Mouse (Mus musculus) frontal cortex, adult 2 months (tissue): ENCODE measurements at regions not wholly inside any gene's neighbourhood (a gene's known extent, or its start where the extent isn't known, plus 50 kb on each side); places are given as distances from the start of the nearest gene placed in this dataset.
"Not testable (repeated sequence)": the region's sequence is repeated elsewhere in the genome, so short reads cannot be mapped to it uniquely, and the experiment has no call there.

Experiments used
- DNase-seq, 2 experiments: peaks; one replicate each; pipeline ENCODE4 v3.0.0; 2022; ENCODE audit warnings: low spot score in 1 of 2; ENCODE audit errors: extremely low spot score in 1 of 2

DNA sequence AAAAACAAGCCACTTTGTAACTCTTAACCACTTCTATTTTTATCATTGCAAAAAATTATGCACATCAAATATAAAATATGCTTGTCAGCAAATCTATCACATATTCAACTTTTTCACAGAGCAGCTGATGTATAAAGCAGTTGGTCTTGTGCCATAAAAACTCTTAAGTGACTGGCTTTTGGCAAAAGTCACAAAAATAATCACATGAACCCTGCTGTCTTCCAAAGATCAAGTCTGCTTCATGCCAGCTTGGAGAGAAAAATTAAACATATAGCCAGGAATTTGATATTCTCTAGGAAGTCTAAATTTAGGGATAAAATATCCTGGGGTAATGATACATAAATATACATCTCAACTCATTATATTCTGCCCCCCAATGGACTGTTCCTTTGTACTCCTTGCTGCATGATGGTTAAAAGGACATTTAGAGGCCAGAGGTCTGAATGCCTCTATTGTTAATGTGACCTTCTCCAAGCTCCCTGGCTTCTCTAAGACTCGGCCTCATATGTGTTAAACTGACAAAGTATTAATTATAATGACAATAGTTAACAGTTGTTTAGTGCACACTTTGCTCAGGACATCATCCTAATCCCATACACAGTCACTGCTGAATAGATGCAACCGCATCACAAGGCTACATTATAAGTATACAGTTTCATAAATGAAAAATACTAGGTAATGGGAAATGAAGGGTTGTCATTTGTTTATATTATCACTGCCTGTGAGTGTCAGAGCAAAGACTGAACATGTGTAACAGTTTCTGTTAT is 422.9 kb upstream of the Hs3st1 start:
- DNase-seq: no peak

DNA sequence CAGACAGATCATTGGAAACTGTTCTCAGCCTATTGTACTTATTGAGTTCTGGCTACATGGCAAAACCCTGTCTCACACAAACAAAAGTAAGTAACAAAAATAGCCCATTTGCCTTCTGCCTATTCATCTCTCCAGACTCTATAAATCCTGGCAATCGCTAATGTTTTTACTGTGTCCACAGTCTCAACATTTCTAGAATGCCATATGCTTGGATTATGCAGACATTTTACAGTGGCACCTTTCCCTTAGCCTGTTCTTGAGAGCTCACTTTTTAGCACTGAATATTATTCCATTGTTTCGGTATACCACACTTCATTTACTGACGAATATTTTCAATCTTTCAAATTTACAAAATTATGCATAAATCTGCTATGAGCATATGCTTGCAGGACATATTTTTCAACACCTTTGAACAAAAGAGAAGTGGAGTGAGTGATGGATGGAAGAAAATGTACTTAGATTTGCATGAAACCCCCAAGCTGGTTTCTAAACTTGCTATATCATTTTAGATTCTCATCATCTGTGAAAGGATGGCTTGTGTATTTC is 381.5 kb upstream of the Hs3st1 start:
- DNase-seq: no peak

DNA sequence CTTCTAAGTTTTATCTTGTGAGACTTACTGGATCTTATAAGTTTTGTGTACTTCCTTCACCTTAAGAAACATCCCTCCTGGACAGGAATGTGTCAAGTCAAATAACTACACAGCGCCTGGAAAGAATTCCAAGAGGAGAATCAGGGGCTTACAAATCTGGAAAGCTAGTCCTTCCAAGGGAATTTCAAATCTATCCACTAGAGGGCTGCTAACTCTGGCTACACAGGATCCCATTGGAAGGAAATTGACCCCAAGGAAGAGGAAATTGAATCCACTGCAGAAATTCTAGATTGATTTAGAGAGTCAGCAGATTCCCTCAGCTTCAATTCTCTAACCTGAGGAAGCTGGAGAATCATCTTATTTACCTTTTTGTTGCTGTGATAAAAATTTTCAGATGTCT is 369.1 kb upstream of the Hs3st1 start:
- peak in 1 of 2 experiments; percentile 28 for DNase-seq

DNA sequence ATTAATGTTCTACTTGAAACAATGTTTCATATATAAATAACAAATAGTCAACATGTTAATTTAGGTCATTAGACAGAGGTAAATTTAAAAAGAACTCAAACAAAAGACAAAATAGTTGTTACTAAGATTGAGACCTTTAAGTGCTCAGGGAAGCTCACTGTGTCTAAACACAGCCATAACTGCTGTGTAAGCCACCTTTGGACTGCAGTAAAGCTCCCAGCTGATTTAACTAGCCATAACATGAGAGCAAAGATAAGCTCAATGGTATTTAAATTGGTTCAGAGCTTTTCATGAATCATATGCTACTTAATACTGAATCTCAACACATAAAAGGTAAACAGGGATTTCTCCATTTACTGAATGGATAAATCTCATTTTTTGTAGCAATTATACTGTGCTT is 361.6 kb upstream of the Hs3st1 start:
- no peak for DNase-seq

DNA sequence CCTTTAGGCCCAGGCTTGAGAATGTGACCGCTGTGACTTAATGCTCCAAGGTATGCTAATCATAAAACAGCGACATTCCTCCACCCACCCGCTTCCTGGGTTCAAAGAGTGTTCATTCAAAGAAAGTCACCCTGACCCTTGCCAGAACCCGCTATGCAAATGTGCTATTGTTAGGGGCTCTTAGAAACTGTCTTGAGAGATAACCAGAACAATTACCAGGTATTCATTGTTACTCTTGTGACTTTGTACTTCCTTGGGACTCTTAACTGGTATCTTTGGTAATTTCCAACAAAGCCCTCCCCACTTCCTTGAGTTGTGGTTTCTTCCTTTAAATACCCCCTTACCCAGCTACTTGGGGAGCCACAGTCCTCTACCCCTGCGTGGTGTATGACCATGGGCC is 334.3 kb upstream of the Hs3st1 start:
- DNase-seq: not testable (repeated sequence)

DNA sequence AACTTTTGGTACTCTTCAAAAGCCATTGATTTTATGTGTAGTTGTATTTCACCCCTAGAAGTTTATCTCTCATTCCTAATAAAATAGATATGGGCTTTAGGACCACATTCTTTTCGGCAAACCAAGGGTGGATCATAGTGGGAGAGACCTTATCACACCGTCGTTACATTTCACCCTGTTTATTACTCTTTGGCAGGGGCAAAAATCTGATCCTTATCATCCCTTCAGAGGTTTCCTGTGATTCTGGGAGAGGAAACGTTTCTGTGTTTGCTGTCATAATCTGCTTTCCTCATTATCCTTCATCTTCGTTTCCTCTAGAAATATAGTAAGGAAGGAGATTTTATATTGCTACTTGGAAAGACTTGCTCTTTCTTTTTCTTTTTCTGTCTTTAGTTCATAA is 290.0 kb upstream of the Hs3st1 start:
- DNase-seq: no peak

DNA sequence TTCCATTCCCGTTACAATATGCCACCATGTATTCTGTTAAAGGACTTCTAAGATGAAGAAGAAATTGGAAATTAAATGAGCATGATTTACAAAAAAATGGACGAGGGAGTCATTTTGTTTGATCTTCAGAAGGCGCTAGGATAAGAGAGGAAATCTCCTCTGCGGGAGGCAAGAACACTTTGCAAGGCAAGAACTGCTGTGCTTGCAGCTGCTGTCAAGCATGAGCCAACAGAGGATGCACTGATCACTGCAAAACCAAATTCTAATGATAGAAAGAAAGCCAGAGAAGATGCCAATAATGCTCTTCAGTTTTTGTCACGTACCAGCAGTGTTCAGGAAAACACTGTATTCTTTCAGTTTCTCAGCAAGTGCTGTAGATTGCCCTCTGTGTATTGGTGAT is 279.2 kb upstream of the Hs3st1 start:
- no peak for DNase-seq

DNA sequence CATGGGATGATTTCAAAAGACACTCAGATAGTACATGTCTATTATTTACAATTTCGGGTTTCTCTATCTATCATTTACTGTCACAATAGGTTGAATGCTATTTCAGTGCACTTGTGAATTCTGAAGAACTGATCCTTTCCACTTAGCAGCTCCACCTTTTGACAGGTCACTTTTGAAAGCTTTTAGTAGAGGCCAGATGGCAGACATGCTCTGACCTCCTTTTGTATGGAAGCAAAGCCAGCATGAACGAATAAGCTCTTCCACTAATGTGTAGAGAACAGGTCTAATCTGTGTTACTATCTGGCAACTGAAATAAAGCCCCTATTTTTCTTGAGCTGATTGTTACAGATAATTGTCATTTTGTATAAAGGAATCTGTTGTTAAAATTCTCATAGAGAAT is 278.4 kb upstream of the Hs3st1 start:
- no peak for DNase-seq

DNA sequence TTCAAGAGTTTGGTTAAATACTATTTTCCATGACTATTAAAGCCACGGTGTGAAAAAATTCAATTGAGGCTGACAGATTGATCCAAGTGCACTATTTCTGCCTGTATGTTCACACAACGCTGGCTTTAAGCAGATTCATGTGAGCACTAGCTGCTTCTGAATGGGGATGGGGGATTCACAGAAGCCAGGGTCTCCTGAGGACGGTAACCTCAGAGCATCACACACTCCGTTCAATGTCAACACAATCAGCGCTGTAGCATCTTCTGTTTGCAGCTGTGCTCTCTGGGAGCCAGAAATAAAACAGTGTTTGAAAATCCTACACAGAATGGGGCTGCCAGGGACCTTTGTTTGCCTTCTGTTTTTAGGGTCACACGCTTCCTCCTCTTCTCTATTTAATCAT is 275.0 kb upstream of the Hs3st1 start:
- DNase-seq: no peak

DNA sequence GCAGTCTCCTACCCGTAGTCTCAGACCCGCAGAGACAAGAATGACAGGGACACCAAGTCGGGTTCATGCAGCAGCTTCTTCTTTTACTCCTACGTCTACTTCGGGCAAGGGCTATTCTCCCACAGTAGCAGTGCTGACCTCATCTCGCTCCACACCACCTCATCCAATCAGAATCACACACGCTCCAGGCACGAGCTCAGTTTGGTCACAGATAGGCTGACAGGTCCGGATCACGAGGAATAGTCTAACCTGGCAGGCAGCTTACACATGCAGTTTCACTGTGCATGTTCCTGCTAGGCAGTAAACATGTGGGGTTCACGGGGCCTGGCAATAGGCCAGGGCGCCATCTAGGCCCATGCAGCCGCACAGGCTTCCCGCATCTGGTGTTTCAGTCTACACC is 260.7 kb upstream of the Hs3st1 start:
- DNase-seq: no peak

DNA sequence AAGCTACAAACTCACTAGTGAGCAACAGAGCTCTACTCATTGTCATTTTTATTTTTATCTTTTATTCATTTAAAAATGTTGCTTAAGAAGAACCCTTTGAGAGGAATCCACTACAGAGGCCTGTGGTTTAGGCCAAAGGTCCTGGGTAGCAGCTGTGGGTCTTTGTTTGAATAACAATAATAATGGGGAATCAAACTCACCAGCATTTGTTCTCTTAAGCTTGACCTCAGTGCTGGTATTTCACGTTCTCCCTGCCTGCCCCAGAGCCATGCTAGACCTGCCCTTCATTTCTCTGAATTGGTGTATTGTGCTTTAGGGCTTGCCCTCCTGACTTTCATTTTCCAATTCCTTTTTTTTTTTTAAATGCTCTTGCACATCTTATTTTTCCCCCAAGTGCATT is 232.8 kb upstream of the Hs3st1 start:
- DNase-seq: no peak

DNA sequence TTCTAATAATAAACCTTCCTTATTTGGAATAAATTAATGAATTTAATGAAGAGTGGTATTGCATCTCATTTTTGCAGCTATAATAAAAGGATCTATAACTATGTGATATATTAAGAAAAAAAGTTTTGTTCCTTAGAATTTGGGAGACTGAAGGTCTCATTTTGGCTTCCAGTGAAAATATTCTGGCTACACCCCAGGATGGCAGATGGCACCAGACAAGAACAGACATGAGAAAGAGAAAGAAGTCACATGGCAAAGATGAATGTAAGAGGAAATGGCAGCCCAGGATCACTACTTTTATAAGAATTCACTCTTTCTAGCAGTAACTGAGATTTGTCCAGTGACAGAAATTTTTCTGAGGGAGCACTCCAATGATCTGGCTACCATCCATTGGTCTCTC is 209.1 kb upstream of the Hs3st1 start:
- DNase-seq: peak in 1 of 2 experiments; percentile 3

DNA sequence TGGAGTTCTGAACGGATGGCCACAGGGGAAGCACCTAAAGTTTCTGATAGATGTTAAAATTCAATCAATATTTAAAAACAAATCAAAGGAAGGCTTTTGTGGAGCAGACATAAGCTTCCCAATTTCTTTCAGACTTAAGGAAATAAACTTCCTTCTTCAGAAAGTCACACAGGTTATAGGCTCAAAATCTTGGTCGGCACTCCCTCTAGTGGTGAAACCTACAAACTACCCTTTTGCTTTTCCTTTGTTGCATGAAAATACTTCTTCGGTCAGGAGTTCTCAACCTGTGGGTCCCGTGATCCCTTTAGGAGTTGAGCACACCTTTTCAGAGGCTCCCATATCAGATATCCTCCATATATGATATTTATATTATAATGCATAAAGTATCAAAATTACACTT is 205.7 kb upstream of the Hs3st1 start:
- peak in 1 of 2 experiments; percentile 73 for DNase-seq

DNA sequence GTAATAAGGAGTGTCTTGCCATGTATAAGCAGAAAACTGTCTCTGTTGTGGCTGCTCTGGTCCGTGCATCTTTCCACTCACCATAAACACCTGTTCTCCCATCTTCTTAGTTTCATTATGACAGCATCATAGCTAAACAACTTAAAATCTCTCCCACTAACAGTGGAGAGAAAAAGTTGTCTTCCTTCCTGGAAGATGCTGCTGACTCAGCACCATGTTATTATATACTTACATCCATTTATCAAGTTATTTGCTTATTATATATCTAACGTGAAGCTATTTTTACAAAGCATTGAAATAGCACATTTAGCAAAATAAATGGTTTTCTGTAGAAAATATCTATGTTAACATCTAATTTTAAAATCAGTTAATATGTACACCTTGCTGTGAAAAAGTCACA is 180.3 kb upstream of the Hs3st1 start:
- no peak for DNase-seq

DNA sequence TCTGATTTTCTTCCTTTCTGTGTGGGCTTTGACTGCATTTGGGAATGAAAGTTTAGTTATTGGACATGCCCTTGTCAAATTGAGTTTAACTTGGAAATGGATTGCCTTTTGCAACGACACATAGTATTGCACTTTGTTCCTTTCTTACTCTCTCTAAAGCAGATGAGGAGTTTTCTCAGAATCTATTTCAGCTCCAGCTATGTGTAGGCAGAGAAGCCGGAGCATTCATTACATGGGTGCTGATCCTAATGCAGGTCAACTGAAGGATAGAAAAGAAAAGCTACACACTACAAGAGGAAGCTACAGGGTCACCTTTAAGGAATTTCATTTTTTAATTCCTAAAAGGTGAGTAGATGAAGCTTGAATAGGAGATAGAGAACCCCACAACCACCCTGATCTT is 176.6 kb upstream of the Hs3st1 start:
- no peak for DNase-seq

DNA sequence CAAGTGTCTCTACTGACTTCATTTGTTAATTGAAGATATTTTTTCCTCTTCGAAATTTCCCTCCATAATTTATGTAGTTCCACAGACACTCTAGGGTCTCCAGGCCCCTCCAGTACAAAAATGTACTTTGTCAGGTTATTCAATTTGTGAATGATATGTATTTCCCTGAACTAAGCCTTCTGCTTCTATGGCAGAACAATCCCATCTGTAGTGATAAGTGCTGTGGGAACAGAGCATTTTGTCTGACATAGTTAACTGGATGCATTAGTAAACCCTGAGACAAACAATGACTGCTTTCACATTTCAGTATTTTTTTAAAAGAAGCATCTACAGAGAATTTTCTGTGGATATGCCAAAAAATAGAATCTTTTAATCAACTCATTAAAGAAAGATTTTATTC is 154.1 kb upstream of the Hs3st1 start:
- DNase-seq: no peak

DNA sequence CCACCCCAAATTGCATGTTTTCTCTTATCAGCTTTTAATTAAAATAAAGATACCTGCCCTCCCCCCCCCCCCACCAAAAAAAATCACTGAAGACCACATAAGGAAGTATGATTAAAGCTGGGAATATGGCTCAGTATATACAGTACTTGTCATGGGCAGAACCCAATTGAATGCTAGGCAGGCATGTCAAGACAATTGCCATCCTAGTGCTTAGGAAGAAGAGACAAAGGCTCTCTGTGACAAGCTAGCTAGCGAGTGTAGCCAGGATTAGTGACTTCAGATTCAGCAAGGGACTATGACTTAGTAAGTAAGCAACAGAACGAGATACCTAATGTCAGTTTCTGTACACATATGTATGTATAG is 116.4 kb upstream of the Hs3st1 start:
- DNase-seq: no peak

DNA sequence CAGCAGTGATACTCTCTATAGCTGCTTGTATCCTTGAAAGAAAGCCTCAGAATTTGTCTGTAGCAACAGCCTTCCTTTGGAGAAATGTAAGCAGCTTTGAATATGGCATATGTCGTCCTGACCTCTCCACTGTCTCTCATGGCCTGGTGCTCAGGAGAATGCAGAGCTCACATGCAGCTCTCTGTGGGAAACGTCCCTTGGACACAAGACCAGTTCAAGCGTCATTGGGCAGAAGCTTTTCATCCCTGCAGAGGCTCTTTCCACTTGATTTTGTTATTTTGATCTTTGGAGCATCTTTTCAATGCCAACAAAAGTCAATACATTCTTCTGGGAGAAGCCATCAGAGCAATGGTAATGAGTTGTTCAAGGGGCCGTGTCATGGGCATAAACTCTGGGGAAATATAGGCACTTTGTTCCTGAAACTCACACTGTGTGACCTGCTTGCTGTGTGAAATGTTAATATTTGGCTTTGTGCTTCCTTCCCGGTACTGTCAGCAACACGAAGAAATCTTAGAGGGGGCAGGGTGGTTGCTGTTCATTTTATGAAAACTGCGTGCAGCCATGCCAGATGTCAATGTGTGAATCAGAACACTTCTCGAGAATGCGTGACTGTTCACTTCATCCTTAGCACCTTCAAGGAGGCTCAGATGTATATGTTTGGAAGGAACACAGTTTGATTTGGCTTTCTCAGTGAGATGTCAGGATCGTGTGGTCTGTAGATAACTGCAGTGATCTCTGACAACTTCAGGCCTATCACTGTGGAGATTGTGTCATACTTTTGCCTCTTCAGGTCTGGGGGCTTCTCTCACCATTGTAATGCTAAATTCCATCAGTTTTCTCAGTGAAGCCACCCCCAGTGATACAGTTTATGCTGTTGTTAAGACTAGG is 115.8 kb upstream of the Hs3st1 start:
- DNase-seq: peak in 1 of 2 experiments; percentile 16

DNA sequence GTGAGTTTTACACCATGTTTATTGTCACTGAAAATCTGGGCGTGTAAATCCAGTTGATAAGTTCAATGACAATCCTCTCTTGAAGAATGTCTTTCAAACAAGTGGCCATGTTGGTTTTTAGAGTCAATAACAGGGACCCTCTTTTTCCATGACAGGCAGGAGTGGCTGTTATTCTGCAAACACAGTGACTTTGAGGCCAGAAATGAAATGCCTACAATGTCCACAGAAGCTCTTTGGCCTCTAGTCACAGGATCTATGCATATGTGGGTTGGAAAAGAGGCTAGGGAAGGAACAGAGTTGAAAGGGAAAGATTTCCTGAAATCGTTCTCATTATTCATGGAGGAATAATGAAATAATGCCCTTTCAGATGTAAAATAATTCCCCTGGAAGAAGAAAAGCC is 101.9 kb upstream of the Hs3st1 start:
- DNase-seq: no peak

DNA sequence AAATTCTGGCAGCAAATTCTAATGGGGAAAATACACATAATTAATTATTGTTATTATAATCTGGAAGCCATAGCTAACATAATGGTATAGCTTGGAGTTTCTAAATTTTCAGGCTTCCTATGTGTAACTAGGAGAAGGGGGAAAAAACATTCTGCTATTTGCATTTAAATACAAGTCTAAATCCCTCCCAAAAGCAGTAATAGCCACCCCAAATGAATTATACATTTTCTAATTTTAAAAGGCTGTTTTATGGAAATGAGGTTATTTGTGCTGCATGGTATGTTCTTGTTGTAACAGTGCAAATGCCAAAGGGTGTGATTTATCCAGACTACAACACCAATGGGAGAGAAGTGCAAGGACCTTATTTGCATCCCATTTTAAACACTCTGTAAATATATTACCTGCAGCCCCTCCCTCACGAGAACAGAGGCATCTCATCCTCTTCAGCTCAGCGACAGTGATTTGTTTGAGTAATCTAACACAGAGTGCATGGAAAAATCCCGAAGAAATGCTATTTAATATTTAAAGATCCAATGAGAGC is 101.4 kb upstream of the Hs3st1 start:
- DNase-seq: no peak
